In the genomic region with DNA sequence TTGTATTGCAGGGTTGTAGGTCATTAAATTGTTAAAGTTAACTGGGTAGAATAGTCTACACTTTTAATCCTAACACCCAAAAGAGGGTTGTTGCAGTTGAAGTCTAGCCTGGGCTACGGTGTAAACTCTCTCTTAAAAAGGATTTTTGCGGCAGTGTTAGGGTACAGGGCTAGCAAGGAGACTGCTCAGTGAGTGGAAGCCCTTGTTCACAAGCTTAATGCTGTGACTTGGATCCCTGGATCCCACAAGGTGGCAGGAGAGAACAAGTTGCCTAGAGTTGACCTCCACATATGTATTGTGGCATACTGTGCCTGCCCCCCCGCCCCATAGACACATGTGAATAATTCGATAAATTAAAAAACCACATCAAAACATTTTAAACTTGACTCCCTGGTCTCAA, we compare ENCODE assay signal across 20 mouse cellular contexts. TPM values are rescaled to one million over a fixed set of nuclear protein-coding genes. Genes with fewer than 3 reads are reported as not detected.
DNase-seq lines count a peak whose midpoint lies in the region; TF ChIP-seq lines count a peak whose summit lies in the region.
"Had no signal": no experiment of that assay in that cellular context is flagged by ENCODE, and none has a peak within 500 bp of the region (broad histone marks: within the 10 kb centered on the region; RNA-seq: fewer than 3 reads in every experiment).

No protein-coding gene starts in this region.

- peak; percentile 5; the same call in 1 of the 2 replicates for TF ChIP-seq CTCF in gastrocnemius, adult 2 months (IDR thresholded peaks at IDR 0.05)

- H3K27ac ChIP-seq in gastrocnemius, adult 2 months = no peak overlapping the region
- H3K27ac ChIP-seq: embryonic facial prominence, embryonic 13.5 days; heart, embryonic 15.5 days; hindbrain, embryonic 12.5 days; kidney, embryonic 15.5 days; midbrain, embryonic 12.5 days had no signal

- H3K4me3 ChIP-seq in gastrocnemius, adult 2 months = no peak overlapping the region
- H3K4me3 ChIP-seq: embryonic facial prominence, embryonic 13.5 days; heart, embryonic 15.5 days; hindbrain, embryonic 12.5 days; kidney, embryonic 15.5 days; midbrain, embryonic 12.5 days had no signal

- intact Hi-C loops in gastrocnemius, adult 2 months (cut with DNase I) = no loop called here
- intact Hi-C loops in left cerebral cortex, postnatal 10 days (cut with DNase I) = no loop called here

- no peak for DNase-seq in gastrocnemius, adult 2 months
- no peak for DNase-seq in gastrocnemius, adult 18-20 months (ENCODE audit: low spot score)
- peak; percentile 25 for DNase-seq in kidney, postnatal 10 days
- DNase-seq in kidney, adult 9 months = no peak
- DNase-seq in 416B (ENCODE audit: low read depth) (peak; percentile 2), adipocyte (ENCODE audit: low spot score) (peak; percentile 56)
- DNase-seq in left cerebral cortex, postnatal 10 days (ENCODE audit: extremely low spot score in 1 of 2, low spot score in 2 of 2) = no peak
- DNase-seq: adrenal gland, postnatal 25 days; cerebellum, adult 9-11 months; gastrocnemius, postnatal 36 days; lung, postnatal 10 days; thymus, postnatal 4 days had no signal

RNA-seq across cellular contexts. Expression of a gene that starts 19.3 kb away (rescaled TPM):
- not detected for total RNA-seq in gastrocnemius, adult 2 months (2021)
- not detected for total RNA-seq in gastrocnemius, adult 18-20 months (2021)
- not detected for total RNA-seq in left cerebral cortex, postnatal 10 days (2021)
- total RNA-seq: adrenal gland, postnatal 25 days; G1E; gastrocnemius, postnatal 36 days; left cerebral cortex, postnatal 14 days; liver, adult 2 months had no signal

RNA-seq across cellular contexts. Expression of a gene that starts 53.8 kb away (rescaled TPM):
- total RNA-seq in gastrocnemius, adult 2 months (2021) = not detected
- under 1 TPM in 1 of 2 experiments, not detected in 1; 0.09 TPM for total RNA-seq in gastrocnemius, adult 18-20 months (2021)
- total RNA-seq in left cerebral cortex, postnatal 10 days (2021) = under 1 TPM in 1 of 2 experiments, not detected in 1; 0.18 TPM

RNA-seq across cellular contexts. Expression of a gene that starts 55.6 kb away (rescaled TPM):
- total RNA-seq in gastrocnemius, adult 2 months (2021) = 10 to 100 TPM; 90.6 to 91.6 TPM
- total RNA-seq in gastrocnemius, adult 18-20 months (2021) = 100 to 1,000 TPM in 1 of 2 experiments, 10 to 100 TPM in 1; 91.6 to 101 TPM
- 10 to 100 TPM; 99.6 to 99.8 TPM for total RNA-seq in left cerebral cortex, postnatal 10 days (2021)

Comparison
In these comparisons a context has a peak if more than half of its experiments do, and no peak if none do; other contexts are left out.
1. DNase-seq: peak in kidney, postnatal 10 days (single experiment), 416B (single experiment) and adipocyte (single experiment); none in gastrocnemius, adult 2 months (single experiment), gastrocnemius, adult 18-20 months (single experiment), kidney, adult 9 months (single experiment) and left cerebral cortex, postnatal 10 days (0 of 2).